Mouse (Mus musculus) liver, embryonic 11.5 days (tissue): ENCODE results near the gene Vmn2r96. TPM values are rescaled to one million over a fixed set of nuclear protein-coding genes. Genes with fewer than 3 reads are reported as not detected.

Source experiments
- polyA plus RNA-seq: library from polyadenylated mRNA; unstranded; fragments of >200 nt; fragmentation: Nextera tagmentation; extraction: Ambion mirVana; gene quantifications from 2 replicates; pipeline ENCODE4 v1.2.1, GENCODE M21; 2014

Gene Vmn2r96
- polyA plus RNA-seq, 1 experiment from 2014 or later, result not detected

Other genes with a start within 250 kb of the Vmn2r96 start
- not detected in 2 replicates for gene Vmn2r95, start 149.1 kb upstream of the Vmn2r96 start, polyA plus RNA-seq